Mouse (Mus musculus) MEL-GATA-1-ER (cell line): Measurements from ENCODE around the gene Klb.

Experiments used
- DNase-seq: peaks from one replicate; pipeline ENCODE4 v3.0.0-alpha.2; 2012; ENCODE audit warnings: low read depth; ENCODE audit errors: extremely low read depth

The Klb gene

GRCm38 (mm10) chr5:65374746-65375145 lies 26.6 kb downstream of the Klb start:
- no peak for DNase-seq

DNA sequence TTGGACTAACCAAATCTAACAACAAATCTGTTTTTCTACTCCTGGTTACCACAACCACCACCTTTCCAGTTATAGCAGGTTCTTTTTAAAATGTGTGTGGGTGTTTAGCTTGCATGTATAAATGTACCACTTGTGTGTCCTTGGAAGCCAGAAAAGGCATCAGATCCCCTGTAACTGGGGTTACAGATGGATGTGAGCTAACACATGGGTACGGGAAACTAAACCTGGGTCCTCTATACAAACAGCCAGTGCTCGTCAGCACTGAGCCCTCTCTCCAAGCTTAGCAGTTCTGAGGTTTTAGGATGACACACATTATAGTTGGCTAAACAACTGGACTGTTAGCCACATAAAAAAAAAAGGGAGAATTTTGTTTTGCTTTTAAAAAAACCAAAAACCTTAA lies 37.6 kb downstream of the Klb start:
- DNase-seq: no peak

DNA sequence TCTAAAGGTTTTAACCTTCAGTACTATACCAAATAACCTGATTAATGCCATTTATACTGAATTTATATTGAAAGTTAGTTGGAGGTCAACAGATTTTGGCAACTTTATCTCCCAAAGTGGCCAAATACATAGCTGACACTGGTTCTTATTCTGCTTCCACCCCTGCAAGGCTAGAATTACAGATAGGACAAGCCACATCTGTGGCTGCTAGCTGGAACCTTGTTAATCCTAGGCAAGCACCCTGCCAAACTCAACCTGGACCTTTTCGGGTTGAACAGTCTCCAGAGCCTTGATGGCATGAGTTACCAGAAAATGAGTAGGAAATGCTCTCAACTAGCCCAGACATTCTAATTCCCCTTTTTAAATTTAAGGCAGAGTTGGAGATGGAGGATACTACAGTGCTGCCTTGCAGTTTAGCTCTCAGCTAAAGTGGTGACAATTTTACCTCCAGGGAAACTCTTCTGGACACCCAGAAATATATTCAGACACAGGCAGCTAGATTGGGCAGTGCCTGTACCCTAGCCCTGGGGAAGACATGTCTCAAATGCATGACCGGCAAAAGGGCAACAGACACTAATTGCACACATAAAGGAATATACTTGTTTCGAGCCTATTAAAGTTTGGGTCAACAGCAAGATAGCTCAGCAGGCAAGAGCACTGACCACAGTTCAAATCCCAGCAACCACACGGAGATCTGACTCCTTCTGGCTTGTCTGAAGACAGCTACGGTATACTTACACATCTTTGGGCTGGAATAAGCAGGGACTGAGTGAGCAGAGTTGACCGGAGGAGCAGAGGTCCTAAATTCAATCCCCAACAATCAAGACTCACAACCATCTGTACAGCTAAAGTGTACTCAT lies 39.1 kb downstream of the Klb start:
- no peak for DNase-seq

GRCm38 (mm10) chr5:65390648-65391644 lies 42.8 kb downstream of the Klb start, which contains the start of the genes Rpl9 and Lias:
TSS of gene Rpl9 (minus strand) at chr5:65391444.
TSS of gene Lias (plus strand) at chr5:65391497.
- peak; percentile 94 for DNase-seq

GRCm38 (mm10) chr5:65391753-65392152 lies 43.6 kb downstream of the Klb start:
- DNase-seq: no peak

GRCm38 (mm10) chr5:65394425-65394824 lies 46.3 kb downstream of the Klb start:
- no peak for DNase-seq

GRCm38 (mm10) chr5:65401251-65401994 lies 53.3 kb downstream of the Klb start:
- DNase-seq: peak; percentile 62

- DNase-seq: no peak
Measured at GRCm38 (mm10) chr5:65407989-65408388, 59.9 kb downstream of the Klb start.

DNA sequence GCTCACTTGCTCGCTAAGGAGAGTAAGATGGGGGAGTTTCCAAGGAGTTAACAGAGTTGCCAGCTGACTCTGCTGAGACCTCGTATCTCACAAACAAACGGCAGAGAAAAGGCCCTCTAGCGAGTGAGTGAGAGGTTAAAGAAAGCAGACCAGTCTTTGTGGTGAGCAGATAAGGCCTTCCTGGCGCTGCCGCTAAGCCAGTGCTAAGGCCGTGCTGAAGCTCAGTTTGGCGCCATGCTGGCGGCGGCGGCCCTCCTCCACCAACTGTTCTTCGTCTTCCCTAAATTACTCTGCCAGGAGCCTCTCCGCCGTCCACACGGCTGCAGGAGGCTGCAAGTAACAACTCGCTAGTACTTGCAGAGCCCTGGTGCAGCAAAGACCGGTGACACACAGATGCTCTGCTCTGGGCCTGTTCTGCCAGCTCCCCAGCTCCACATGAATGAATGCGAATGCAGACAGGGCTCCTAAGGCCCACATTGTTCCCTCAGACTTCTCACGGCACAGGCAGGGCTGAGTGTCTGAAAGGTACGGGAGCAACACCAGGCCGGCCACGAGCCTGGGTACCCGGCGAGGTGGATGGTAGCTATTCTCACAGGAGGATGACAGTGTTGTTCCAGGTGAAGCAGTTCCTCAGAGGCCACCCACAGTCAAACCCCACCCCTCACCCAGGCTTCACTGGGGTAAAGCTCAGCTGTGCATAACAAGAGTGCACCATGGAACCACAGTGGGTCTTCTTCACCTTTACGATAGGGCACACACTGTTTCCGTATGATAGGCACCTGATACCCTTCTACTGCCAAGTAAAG lies 67.7 kb downstream of the Klb start:
- peak; percentile 72 for DNase-seq

GRCm38 (mm10) chr5:65419136-65419535 lies 71.0 kb downstream of the Klb start:
- DNase-seq: no peak

GRCm38 (mm10) chr5:65420822-65421221 lies 72.7 kb downstream of the Klb start:
- no peak for DNase-seq

DNA sequence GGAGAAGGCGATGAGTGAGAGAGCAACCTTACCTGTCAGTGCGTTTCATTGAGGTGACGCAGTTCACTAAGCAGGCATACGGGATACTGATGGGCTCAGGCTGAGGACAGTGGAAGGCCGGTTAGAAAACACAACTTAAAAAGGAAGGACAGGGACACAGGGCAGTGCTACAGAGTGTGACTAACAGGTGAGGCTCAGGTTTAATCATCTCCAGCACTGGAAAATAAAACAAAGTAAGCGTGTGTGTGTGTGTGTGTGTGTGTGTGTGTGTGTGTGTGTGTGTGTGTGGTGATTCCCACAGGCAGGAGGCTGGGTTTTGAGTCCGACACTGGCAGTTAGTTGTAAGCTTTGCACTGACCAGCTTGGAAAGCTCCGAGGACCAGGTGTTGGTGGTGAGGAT lies 74.7 kb downstream of the Klb start:
- DNase-seq: no peak

DNA sequence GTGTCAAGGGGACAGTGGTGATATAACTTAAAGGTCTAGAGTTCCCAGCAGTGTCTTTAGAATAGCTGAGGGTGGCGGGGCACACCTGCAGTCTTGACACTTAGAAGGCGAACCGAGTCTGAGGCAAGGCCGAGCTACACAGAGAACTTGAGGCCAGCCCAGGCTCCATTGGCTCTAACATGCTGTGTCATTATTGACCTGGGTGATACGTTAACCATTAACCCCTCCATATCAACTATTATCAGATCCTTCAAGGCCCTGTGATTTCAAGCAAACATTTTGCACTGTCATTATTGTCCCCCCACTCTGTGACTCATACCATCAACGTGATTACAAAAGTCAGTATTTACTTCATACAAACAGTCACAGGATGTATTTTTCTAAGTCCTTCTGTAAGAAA lies 76.1 kb downstream of the Klb start:
- DNase-seq: no peak

DNA sequence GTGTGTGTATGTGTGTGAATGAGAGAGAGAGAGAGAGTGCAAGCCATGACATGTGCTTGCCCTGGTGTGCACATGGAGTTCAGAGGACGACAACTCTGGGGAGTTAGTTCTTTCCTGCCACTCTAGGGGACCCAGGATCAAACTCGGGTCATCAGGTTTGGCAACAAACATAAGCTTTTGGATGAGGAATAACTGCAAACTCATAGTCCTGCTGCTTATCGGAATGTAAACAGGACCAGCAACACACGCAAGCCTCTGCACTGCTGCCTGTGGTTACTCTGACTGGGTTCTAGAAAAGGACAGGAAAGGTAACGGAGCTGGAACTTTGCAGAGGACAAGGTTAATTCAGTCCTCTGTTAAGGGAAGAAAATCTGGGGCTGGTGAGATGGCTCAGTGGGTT lies 77.1 kb downstream of the Klb start:
- DNase-seq: no peak

GRCm38 (mm10) chr5:65428321-65428720 lies 80.2 kb downstream of the Klb start:
- DNase-seq: no peak

DNA sequence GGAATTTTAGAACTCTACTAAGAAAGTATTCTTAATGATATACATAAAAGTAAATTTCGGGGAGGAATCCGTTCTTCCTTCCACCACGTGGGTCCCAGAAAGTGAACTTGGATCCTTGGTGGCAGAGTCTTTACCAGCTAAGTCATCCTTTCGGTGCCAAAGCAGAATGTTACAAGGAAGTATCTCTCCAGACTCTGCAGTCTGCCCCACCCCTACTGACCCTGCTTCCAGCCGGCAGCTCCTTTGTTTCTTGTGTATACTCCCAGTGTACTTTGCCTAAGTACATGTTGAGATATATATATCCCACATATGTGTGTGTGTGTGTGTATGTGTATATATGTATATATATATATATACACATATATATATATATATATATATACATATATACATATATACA lies 81.3 kb downstream of the Klb start:
- DNase-seq: no peak
